Mouse (Mus musculus) G1E-ER4 (cell line): ENCODE results near the gene Amigo3. TPM values are rescaled to one million over a fixed set of nuclear protein-coding genes. Genes with fewer than 3 reads are reported as not detected.

Experiments used
- GATA1 ChIP-seq: IDR thresholded peaks from one replicate; pipeline ENCODE4 v1.8.0; 2012; ENCODE audit warnings: low read length, inconsistent platforms
- polyA plus RNA-seq: library from polyadenylated mRNA; stranded (reverse); fragments of >175 nt; gene quantifications from 2 replicates; pipeline ENCODE4 v1.2.3, GENCODE M21; 2012

The Amigo3 gene
- polyA plus RNA-seq, 1 experiment, result 0.24 TPM

DNA sequence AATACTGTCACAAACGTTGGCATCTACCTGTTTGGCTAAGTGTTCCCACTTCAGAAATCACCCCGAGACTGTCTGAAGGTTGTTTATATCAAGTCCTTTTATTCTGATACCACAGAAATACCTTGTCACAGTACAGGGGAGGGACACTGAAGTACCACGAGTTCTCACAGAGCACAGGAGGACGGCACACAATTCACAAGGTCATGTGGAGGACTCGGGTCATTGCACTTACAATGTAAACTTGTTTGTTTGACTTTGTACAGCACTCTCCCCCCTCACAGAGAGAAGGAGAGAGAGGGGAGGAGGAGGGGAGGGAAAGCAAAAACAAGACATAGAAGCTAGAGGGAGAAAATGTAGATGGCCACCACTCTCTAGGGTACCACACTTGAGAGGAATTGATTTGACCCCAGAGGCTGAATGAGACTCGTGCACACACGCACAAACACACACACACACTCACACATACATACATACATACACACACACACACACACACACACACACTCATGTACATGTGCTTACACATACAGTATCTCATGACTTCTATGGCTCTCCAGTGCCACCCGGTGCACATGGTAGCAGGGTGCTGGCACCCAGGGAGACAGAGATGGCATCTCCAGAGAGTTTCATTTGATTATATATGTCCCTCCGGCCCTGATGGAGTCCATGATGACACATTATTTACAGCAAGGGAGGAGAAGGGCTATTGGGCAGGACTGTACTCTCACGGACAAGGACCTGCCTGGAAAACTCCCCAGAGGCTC is 43.2 kb downstream of the Amigo3 start:
- TF ChIP-seq GATA1, result no peak

DNA sequence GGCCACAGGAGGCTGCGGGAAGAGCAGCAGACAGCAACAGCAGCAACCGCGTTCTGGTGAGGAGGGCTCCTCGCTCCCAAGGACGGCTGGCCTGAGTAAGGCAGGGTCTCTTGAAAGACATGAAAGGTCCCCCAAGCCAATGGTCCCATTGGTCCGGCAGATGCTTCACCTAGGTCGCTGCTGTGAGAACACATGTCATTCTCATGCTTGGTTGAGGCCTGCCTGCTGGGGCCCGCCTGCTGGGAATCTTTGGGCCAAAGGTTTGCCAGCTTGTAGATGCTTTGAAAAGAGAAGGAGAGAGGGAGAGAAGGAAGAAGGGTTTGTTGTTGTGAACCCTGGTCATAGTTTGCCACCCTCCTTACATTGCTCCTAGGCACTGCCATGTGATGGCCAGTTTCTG is 46.7 kb downstream of the Amigo3 start:
- no peak for TF ChIP-seq GATA1

DNA sequence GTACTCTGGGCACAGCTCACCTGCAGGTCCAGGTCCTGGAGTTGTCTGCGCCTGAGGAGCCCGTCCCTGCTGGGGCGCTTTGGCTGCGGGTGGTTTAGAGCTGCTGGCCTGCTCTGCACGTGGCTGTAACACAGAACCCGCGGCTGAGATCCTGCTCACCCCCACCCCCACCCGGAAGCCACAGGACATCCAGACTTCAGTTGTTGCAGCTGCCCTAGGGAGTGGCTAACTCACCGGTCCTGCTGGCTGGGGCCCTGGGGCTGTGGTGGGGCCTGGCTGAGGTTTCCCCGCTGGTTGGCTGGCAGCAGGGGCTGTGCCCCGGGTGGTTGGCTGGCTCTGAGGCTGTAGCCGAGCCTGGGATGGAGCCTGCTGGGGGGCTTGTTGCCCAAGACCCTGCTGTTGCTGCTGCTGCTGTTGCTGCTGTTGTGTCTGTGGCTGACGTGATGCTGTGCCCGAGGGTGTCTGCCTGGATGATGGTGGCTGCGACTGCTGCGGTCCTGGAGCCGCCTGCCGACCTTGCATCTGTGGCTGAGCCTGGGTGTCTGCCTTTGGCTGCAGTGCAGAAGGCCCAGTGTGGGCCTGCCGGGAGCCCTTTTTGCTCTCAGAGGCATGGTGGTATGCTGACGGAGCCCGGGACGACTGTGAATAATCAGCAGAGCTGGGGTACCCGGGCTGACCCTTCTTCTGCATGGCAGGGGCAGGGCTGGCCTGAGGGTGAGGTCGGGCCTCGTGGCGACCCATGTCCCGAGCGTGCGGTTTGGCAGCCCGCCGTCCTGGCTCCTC is 52.0 kb downstream of the Amigo3 start:
- no peak for TF ChIP-seq GATA1

Other genes with a start within 250 kb of the Amigo3 start
- gene Rbm6, start 179.9 kb upstream of the Amigo3 start, polyA plus RNA-seq, result 24.8 and 40.9 TPM in 2 replicates
- 12.3 and 12.7 TPM in 2 replicates for gene Mon1a, start 165.0 kb upstream of the Amigo3 start, polyA plus RNA-seq
- 0.02 TPM in 1 of 2 replicates, not detected in the other for gene Mst1r, start 146.3 kb upstream of the Amigo3 start, polyA plus RNA-seq
- gene Actl11, start 124.7 kb upstream of the Amigo3 start, polyA plus RNA-seq, result not detected in 2 replicates
- gene Camkv, start 117.5 kb upstream of the Amigo3 start, polyA plus RNA-seq, result not detected in 2 replicates
- 4.1 and 9.1 TPM in 2 replicates for gene Traip, start 103.0 kb upstream of the Amigo3 start, polyA plus RNA-seq
- gene Uba7, start 77.7 kb upstream of the Amigo3 start, polyA plus RNA-seq, result 23.2 and 52.7 TPM in 2 replicates
- 0.10 and 0.19 TPM in 2 replicates for gene Gm20661, start 70.1 kb upstream of the Amigo3 start, polyA plus RNA-seq
- gene Inka1, start 67.3 kb upstream of the Amigo3 start, polyA plus RNA-seq, result 104 and 110 TPM in 2 replicates
- 0.38 and 0.67 TPM in 2 replicates for gene Cdhr4, start 60.7 kb upstream of the Amigo3 start, polyA plus RNA-seq
- 0.08 and 0.28 TPM in 2 replicates for gene Gm20662, start 56.8 kb upstream of the Amigo3 start, polyA plus RNA-seq
- 80.8 and 109 TPM in 2 replicates for gene Ip6k1, start 50.7 kb upstream of the Amigo3 start, polyA plus RNA-seq
- 7.7 and 10.5 TPM in 2 replicates for gene Gmppb, start 3.9 kb upstream of the Amigo3 start, polyA plus RNA-seq
- gene Mst1, start 27.3 kb downstream of the Amigo3 start, polyA plus RNA-seq, result 9.2 and 12.4 TPM in 2 replicates
- 25.7 and 84.5 TPM in 2 replicates for gene Rnf123, start 30.2 kb downstream of the Amigo3 start, polyA plus RNA-seq
- 70.8 and 89.8 TPM in 2 replicates for gene Apeh, start 41.4 kb downstream of the Amigo3 start, polyA plus RNA-seq
- gene Bsn, start 137.2 kb downstream of the Amigo3 start, polyA plus RNA-seq, result 5.2 and 8.1 TPM in 2 replicates
- 20.0 and 21.9 TPM in 2 replicates for gene Dag1, start 210.8 kb downstream of the Amigo3 start, polyA plus RNA-seq
- 0.13 and 0.14 TPM in 2 replicates for gene Nicn1, start 237.3 kb downstream of the Amigo3 start, polyA plus RNA-seq
- gene Amt, start 243.7 kb downstream of the Amigo3 start, polyA plus RNA-seq, result not detected in 2 replicates